Mouse (Mus musculus) ovary, postnatal 10 days (tissue): Measurements from ENCODE around the gene Bspry.

Experiments
- DNase-seq: peaks from one replicate; pipeline ENCODE4 v3.0.0; 2022; ENCODE audit warnings: low spot score

Bspry gene

GRCm38 (mm10) chr4:62515490-62515889 lies 35.6 kb downstream of the Bspry start:
- DNase-seq = no peak

GRCm38 (mm10) chr4:62516079-62516478 lies 36.2 kb downstream of the Bspry start:
- DNase-seq = no peak

- no peak for DNase-seq
Measured at GRCm38 (mm10) chr4:62516579-62516978, 36.7 kb downstream of the Bspry start.

GRCm38 (mm10) chr4:62517046-62517445 lies 37.2 kb downstream of the Bspry start:
- DNase-seq = no peak

GRCm38 (mm10) chr4:62517538-62518415 lies 37.9 kb downstream of the Bspry start:
- no peak for DNase-seq

GRCm38 (mm10) chr4:62518416-62519121 lies 38.7 kb downstream of the Bspry start:
- DNase-seq = no peak

- no peak for DNase-seq
Measured at GRCm38 (mm10) chr4:62519122-62519848, 39.4 kb downstream of the Bspry start.

GRCm38 (mm10) chr4:62519849-62520233 lies 40.0 kb downstream of the Bspry start, which contains the start of gene Alad:
Gene Alad (minus strand): TSS chr4:62519918.
- DNase-seq = peak; percentile 71

GRCm38 (mm10) chr4:62520892-62521400 lies 41.1 kb downstream of the Bspry start:
- no peak for DNase-seq

GRCm38 (mm10) chr4:62524651-62525488 lies 45.0 kb downstream of the Bspry start, which contains the start of the genes Pole3 and 4933430I17Rik:
Gene Pole3 (minus strand): TSS chr4:62525068.
Gene 4933430I17Rik (plus strand): TSS chr4:62525369.
- DNase-seq = peak; percentile 98

- no peak for DNase-seq
Measured at GRCm38 (mm10) chr4:62525489-62525811, 45.6 kb downstream of the Bspry start.

GRCm38 (mm10) chr4:62526256-62526655 lies 46.4 kb downstream of the Bspry start:
- DNase-seq = no peak

- no peak for DNase-seq
Measured at GRCm38 (mm10) chr4:62527655-62528054, 47.8 kb downstream of the Bspry start.

GRCm38 (mm10) chr4:62533729-62534128 lies 53.9 kb downstream of the Bspry start:
- DNase-seq = no peak

- no peak for DNase-seq
Measured at GRCm38 (mm10) chr4:62541802-62542201, 61.9 kb downstream of the Bspry start.

GRCm38 (mm10) chr4:62543782-62544181 lies 63.9 kb downstream of the Bspry start:
- no peak for DNase-seq

- no peak for DNase-seq
Measured at GRCm38 (mm10) chr4:62544801-62545200, 64.9 kb downstream of the Bspry start.
